Mouse (Mus musculus): ENCODE data around the gene Hepacam. TPM values are rescaled to one million over a fixed set of nuclear protein-coding genes. Genes with fewer than 3 reads are reported as not detected.
A peak's percentile ranks its signal among the peaks of the same experiment; 100 is the strongest.

Gene Hepacam
- polyA plus RNA-seq, 1 experiment from 2014 or later: 28.3 TPM

- H3K9me3 ChIP-seq (replicated peaks; ENCODE audit: control insufficient read depth, low read length, poor library complexity, severe bottlenecking): no peaks in the 10 kb centered on the region
- H3K4me3 ChIP-seq (ENCODE audit: low read depth, low read length): no peak overlapping the region
- 33% methylated on average over 7 of the region's 7 CpGs for WGBS
- H3K4me2 ChIP-seq (ENCODE audit: low read length): no peak overlapping the region
- peaks cover 18% of the 10 kb centered on the region for H3K4me1 ChIP-seq (ENCODE audit: control insufficient read depth, insufficient read depth, low read length)
- H3K27me3 ChIP-seq (ENCODE audit: control insufficient read depth, insufficient read depth, low read depth, low read length): no peaks in the 10 kb centered on the region
- ATAC-seq: peak; percentile 71
- H3K36me3 ChIP-seq (ENCODE audit: control insufficient read depth, insufficient read depth, low read length): no peaks in the 10 kb centered on the region
- H3K27ac ChIP-seq (ENCODE audit: low read length): peak overlapping the region; percentile 77
- no peak overlapping the region for H3K9ac ChIP-seq (ENCODE audit: low read depth, low read length)
These were observed 8.3 kb upstream of the Hepacam start for GRCm38 (mm10) chr9:37358713-37359330.

GRCm38 (mm10) chr9:37359331-37360220 lies 7.6 kb upstream of the Hepacam start:
- no peak overlapping the region for H3K4me2 ChIP-seq (ENCODE audit: low read length)
- no peaks in the 10 kb centered on the region for H3K36me3 ChIP-seq (ENCODE audit: control insufficient read depth, insufficient read depth, low read length)
- no peak overlapping the region for H3K4me3 ChIP-seq (ENCODE audit: low read depth, low read length)
- WGBS: 9% methylated on average over 6 of the region's 6 CpGs
- no peaks in the 10 kb centered on the region for H3K27me3 ChIP-seq (ENCODE audit: control insufficient read depth, insufficient read depth, low read depth, low read length)
- H3K9me3 ChIP-seq (replicated peaks; ENCODE audit: control insufficient read depth, low read length, poor library complexity, severe bottlenecking): no peaks in the 10 kb centered on the region
- H3K4me1 ChIP-seq (ENCODE audit: control insufficient read depth, insufficient read depth, low read length): peaks cover 18% of the 10 kb centered on the region
- peak; percentile 93 for ATAC-seq
- no peak overlapping the region for H3K9ac ChIP-seq (ENCODE audit: low read depth, low read length)
- peak overlapping the region; percentile 77 for H3K27ac ChIP-seq (ENCODE audit: low read length)

DNA sequence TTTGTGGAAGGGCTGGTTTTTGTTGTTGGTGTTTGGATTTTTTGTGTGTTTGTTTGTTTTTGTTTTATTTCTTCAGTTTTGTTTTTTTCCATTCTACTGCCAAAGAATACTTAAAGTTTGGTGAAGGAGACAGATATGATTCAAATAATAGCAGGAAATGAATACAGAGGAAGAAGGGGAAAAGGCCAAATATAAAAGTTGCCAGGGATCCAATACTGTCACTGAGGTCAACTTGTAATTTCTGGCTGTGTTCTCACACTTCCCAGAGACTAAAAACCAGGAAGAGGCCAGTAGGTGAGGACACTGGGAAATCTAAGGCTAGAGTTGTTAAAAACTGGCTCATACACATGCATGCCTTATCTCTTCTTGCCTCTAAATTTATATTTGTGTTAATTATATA lies 5.1 kb upstream of the Hepacam start:
- H3K4me1 ChIP-seq (ENCODE audit: control insufficient read depth, insufficient read depth, low read length): peaks cover 18% of the 10 kb centered on the region
- no peak for ATAC-seq
- no peak overlapping the region for H3K27ac ChIP-seq (ENCODE audit: low read length)
- H3K4me3 ChIP-seq (ENCODE audit: low read depth, low read length): no peak overlapping the region
- H3K9me3 ChIP-seq (replicated peaks; ENCODE audit: control insufficient read depth, low read length, poor library complexity, severe bottlenecking): no peaks in the 10 kb centered on the region
- no peak overlapping the region for H3K9ac ChIP-seq (ENCODE audit: low read depth, low read length)
- no peaks in the 10 kb centered on the region for H3K36me3 ChIP-seq (ENCODE audit: control insufficient read depth, insufficient read depth, low read length)
- no peaks in the 10 kb centered on the region for H3K27me3 ChIP-seq (ENCODE audit: control insufficient read depth, insufficient read depth, low read depth, low read length)
- no peak overlapping the region for H3K4me2 ChIP-seq (ENCODE audit: low read length)

DNA sequence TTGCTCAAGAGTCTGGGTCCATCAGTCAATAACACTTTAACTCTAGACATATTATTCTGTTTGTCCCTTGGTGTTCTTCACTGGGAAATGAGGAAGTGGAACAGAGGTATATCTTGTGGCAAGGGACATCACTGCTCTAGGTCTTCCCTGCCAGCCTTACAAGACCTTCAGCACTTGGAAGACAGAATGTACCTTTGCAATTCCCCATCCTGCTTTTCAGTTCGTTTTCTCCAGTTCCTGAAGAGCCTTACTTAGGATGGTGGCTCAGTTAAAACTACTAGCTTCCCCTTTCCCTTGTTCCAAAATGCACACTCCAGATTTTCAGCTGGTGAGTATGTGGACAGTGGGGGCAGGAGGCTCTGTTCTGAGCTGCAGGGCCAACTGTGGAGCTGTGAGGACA lies 4.3 kb upstream of the Hepacam start:
- ATAC-seq: no peak
- Histone ChIP-seq H3K9me3 (replicated peaks; ENCODE audit: control insufficient read depth, low read length, poor library complexity, severe bottlenecking) (no peaks in the 10 kb centered on the region), H3K4me1 (ENCODE audit: control insufficient read depth, insufficient read depth, low read length) (peaks cover 18% of the 10 kb centered on the region), H3K36me3 (ENCODE audit: control insufficient read depth, insufficient read depth, low read length) (no peaks in the 10 kb centered on the region), H3K9ac (ENCODE audit: low read depth, low read length) (no peak overlapping the region), H3K4me2 (ENCODE audit: low read length) (no peak overlapping the region), H3K4me3 (ENCODE audit: low read depth, low read length) (no peak overlapping the region), H3K27ac (ENCODE audit: low read length) (no peak overlapping the region), H3K27me3 (ENCODE audit: control insufficient read depth, insufficient read depth, low read depth, low read length) (no peaks in the 10 kb centered on the region)
- WGBS: 71% methylated on average over 1 of the region's 1 CpGs

- 75% methylated on average over 3 of the region's 3 CpGs for WGBS
- no peak overlapping the region for H3K27ac ChIP-seq (ENCODE audit: low read length)
- no peak overlapping the region for H3K4me3 ChIP-seq (ENCODE audit: low read depth, low read length)
- H3K4me2 ChIP-seq (ENCODE audit: low read length): no peak overlapping the region
- H3K4me1 ChIP-seq (ENCODE audit: control insufficient read depth, insufficient read depth, low read length): peaks cover 17% of the 10 kb centered on the region
- H3K9ac ChIP-seq (ENCODE audit: low read depth, low read length): no peak overlapping the region
- no peaks in the 10 kb centered on the region for H3K36me3 ChIP-seq (ENCODE audit: control insufficient read depth, insufficient read depth, low read length)
- no peak for ATAC-seq
- no peaks in the 10 kb centered on the region for H3K9me3 ChIP-seq (replicated peaks; ENCODE audit: control insufficient read depth, low read length, poor library complexity, severe bottlenecking)
- no peaks in the 10 kb centered on the region for H3K27me3 ChIP-seq (ENCODE audit: control insufficient read depth, insufficient read depth, low read depth, low read length)
These were observed 3.6 kb upstream of the Hepacam start for GRCm38 (mm10) chr9:37363551-37363950.

- Histone ChIP-seq H3K4me1 (ENCODE audit: control insufficient read depth, insufficient read depth, low read length) (peaks cover 11% of the 10 kb centered on the region), H3K27ac (ENCODE audit: low read length) (no peak overlapping the region), H3K36me3 (ENCODE audit: control insufficient read depth, insufficient read depth, low read length) (no peaks in the 10 kb centered on the region), H3K27me3 (ENCODE audit: control insufficient read depth, insufficient read depth, low read depth, low read length) (no peaks in the 10 kb centered on the region), H3K4me2 (ENCODE audit: low read length) (no peak overlapping the region), H3K9me3 (replicated peaks; ENCODE audit: control insufficient read depth, low read length, poor library complexity, severe bottlenecking) (no peaks in the 10 kb centered on the region), H3K4me3 (ENCODE audit: low read depth, low read length) (no peak overlapping the region), H3K9ac (ENCODE audit: low read depth, low read length) (no peak overlapping the region)
- no peak for ATAC-seq
- 56% methylated on average over 3 of the region's 3 CpGs for WGBS
These were observed 2.8 kb upstream of the Hepacam start for GRCm38 (mm10) chr9:37364392-37364791.

DNA sequence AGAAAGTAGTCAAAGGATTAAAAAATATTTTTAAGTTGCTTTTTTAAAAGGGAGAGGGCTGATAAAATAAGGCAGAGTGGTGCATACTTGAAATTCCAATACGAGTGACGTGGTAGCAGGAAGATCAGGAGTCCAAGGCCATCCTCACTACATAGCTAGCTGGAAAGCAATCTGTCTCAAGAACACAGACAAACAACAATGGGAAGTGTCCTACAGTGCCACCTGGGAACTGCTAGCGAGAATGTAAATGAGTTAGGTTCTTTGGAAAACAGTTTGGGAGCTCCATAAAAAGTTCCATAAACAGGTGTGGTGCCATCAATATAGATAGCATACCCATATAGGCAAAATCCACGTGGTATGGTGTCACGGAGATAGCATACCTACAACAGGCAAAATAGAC lies 1.4 kb upstream of the Hepacam start:
- H3K4me1 ChIP-seq (ENCODE audit: control insufficient read depth, insufficient read depth, low read length): no peaks in the 10 kb centered on the region
- H3K36me3 ChIP-seq (ENCODE audit: control insufficient read depth, insufficient read depth, low read length): no peaks in the 10 kb centered on the region
- no peak overlapping the region for H3K4me2 ChIP-seq (ENCODE audit: low read length)
- H3K27ac ChIP-seq (ENCODE audit: low read length): no peak overlapping the region
- no peak overlapping the region for H3K4me3 ChIP-seq (ENCODE audit: low read depth, low read length)
- no peak for ATAC-seq
- no peak overlapping the region for H3K9ac ChIP-seq (ENCODE audit: low read depth, low read length)
- WGBS: 79% methylated on average over 5 of the region's 5 CpGs
- no peaks in the 10 kb centered on the region for H3K9me3 ChIP-seq (replicated peaks; ENCODE audit: control insufficient read depth, low read length, poor library complexity, severe bottlenecking)
- no peaks in the 10 kb centered on the region for H3K27me3 ChIP-seq (ENCODE audit: control insufficient read depth, insufficient read depth, low read depth, low read length)

DNA sequence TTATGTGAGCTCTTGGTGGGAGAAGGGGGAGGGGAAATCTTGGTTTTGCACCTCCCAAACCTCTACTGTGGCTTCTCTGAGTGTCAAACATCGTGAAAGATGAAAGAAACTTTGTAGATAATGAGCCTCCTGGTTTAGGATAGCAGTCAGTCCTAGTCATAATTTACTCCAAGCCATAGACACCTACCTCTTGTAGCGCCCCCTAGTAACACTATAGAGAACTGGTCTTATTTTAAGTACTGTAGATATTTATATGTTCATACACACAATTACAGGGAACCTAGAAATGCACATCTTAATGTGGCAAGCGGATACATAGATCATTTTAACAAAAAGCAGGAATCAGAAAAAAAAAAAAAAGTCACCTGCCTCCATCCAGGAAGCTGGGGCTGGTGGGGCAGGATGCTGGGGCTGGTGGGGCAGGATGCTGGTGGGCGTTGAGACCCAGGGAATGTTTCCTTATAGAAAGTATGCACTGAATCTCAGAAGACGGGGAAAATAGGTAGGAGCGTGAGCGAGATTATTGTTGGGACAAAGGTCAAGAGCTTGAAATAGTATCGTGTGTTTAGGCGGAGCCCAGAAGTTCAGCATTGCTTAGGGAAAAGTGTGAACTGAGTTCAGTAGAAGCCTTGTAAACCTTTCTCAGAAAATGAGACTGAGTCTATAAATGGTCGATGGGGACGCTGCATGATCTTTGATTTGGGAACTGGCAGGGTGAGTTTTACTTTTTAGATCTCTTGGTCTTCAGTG lies 1.1 kb downstream of the Hepacam start:
- WGBS: 87% methylated on average over 11 of the region's 11 CpGs
- Histone ChIP-seq H3K4me2 (ENCODE audit: low read length) (peak overlapping the region; percentile 31; the same call in 1 of the 2 replicates), H3K9ac (ENCODE audit: low read depth, low read length) (no peak overlapping the region), H3K27ac (ENCODE audit: low read length) (peak overlapping the region; percentile 51), H3K27me3 (ENCODE audit: control insufficient read depth, insufficient read depth, low read depth, low read length) (no peaks in the 10 kb centered on the region), H3K9me3 (replicated peaks; ENCODE audit: control insufficient read depth, low read length, poor library complexity, severe bottlenecking) (no peaks in the 10 kb centered on the region), H3K4me1 (ENCODE audit: control insufficient read depth, insufficient read depth, low read length) (no peaks in the 10 kb centered on the region), H3K36me3 (ENCODE audit: control insufficient read depth, insufficient read depth, low read length) (no peaks in the 10 kb centered on the region), H3K4me3 (ENCODE audit: low read depth, low read length) (peak overlapping the region; percentile 9; the same call in 1 of the 2 replicates)
- ATAC-seq: no peak

Data from midbrain, embryonic 16.5 days (tissue).